Mouse (Mus musculus) Patski (cell line): ENCODE measurements at regions not wholly inside any gene's neighbourhood (a gene's known extent, or its start where the extent isn't known, plus 50 kb on each side); places are given as distances from the start of the nearest gene placed in this dataset.
A peak's percentile ranks its signal among the peaks of the same experiment; 100 is the strongest.

Experiments
- ATAC-seq: fragments of 100-300 bp; one replicate; pipeline ENCODE4 v1.8.0; 2021
- CTCF ChIA-PET: fragments of 350-600 bp; sonication (Branson Sonifier 250); formaldehyde crosslinking; loops from one replicate; lab custom pipeline; 2022; ENCODE audit warnings: inconsistent platforms; lab: Charles Lee
- POLR2A ChIA-PET: fragments of 350-600 bp; sonication (Branson Sonifier 250); formaldehyde crosslinking; loops from one replicate; lab custom pipeline; 2022; ENCODE audit warnings: antibody characterized with exemption, inconsistent platforms; lab: Charles Lee
- DNase-seq: peaks from one replicate; pipeline ENCODE4 v3.0.0-alpha.2; 2011; ENCODE audit warnings: low read depth, low spot score
- H3K27me3 ChIP-seq: fragments of 371-371 bp; one replicate; pipeline ENCODE4 v1.5.1; 2021
- CTCF ChIP-seq: fragments of 100-300 bp; IDR thresholded peaks from one replicate; pipeline ENCODE4 v1.5.1; 2021
- in situ Hi-C: fragments of 300-500 bp; cut with MboI; formaldehyde crosslinking; loops from 3 replicates; pipeline ENCODE4 v1.11.1; 2018; ENCODE audit warnings: low pct_unique_long_range_greater_than_20kb, mixed read lengths

DNA sequence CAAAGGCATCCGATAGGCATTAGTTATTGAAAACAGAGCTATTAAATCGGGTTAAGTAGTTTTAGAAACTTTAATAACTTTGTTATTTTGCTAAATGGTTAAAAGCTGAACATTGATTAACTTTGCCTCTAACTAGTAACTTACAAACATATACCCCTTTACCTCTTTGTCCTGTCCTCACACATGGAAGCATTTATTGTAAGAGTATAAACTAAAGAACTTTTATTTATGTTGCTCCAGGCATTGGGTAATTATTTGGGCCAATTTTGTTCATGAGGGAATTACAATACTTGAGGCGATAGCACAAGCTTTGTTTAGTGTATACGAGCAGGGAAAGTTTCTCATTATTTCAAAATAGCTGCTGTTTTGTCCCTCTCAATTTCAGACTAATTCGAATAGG is 328.4 kb upstream of the Gm9008 start:
- ChIA-PET POLR2A (no interaction called here), CTCF (no interaction called here)
- DNase-seq: no peak
- TF ChIP-seq CTCF: no peak
- in situ Hi-C loops: no loop called here
- no peaks in the 10 kb centered on the region for H3K27me3 ChIP-seq
- no peak for ATAC-seq

- in situ Hi-C loops: no loop called here
- ChIA-PET POLR2A (no interaction called here), CTCF (no interaction called here)
- ATAC-seq (peak; percentile 57), DNase-seq (no peak)
- H3K27me3 ChIP-seq: no peaks in the 10 kb centered on the region
- TF ChIP-seq CTCF: no peak
Observed at GRCm38 (mm10) chr6:76802969-76803368, 305.4 kb upstream of the Gm9008 start.

DNA sequence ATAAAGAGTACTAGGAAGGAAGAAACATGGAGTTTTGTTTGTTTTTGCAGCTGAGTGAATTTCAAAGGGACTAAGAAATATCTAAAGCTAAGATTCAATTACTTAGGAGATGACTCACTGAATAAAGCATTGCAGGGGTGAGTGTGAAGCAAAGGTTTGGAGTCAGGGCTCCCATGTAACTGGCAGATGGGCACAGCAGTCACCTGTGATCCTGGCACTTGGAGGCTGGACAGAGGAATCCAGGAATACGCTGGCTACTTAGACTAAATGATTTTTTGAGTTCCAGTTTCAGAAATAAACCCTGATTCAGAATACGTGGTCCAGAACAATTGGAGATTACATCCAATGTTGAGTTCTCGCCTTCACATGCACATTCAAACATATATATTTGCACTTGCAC is 282.6 kb upstream of the Gm9008 start:
- ATAC-seq: no peak
- no peak for TF ChIP-seq CTCF
- in situ Hi-C loops: no loop called here
- no peaks in the 10 kb centered on the region for H3K27me3 ChIP-seq
- CTCF ChIA-PET: interaction anchor here (1.0 kb wide), 1 partner anchor 9 kb away, joined by 3 read pairs; no protein-coding TSS in a partner anchor
- no peak for DNase-seq
- POLR2A ChIA-PET: no interaction called here

- in situ Hi-C loops: no loop called here
- no peak for TF ChIP-seq CTCF
- no peak for ATAC-seq
- no peaks in the 10 kb centered on the region for H3K27me3 ChIP-seq
- ChIA-PET CTCF (no interaction called here), POLR2A (no interaction called here)
- no peak for DNase-seq
Observed at GRCm38 (mm10) chr6:76778201-76778600, 280.6 kb upstream of the Gm9008 start.

DNA sequence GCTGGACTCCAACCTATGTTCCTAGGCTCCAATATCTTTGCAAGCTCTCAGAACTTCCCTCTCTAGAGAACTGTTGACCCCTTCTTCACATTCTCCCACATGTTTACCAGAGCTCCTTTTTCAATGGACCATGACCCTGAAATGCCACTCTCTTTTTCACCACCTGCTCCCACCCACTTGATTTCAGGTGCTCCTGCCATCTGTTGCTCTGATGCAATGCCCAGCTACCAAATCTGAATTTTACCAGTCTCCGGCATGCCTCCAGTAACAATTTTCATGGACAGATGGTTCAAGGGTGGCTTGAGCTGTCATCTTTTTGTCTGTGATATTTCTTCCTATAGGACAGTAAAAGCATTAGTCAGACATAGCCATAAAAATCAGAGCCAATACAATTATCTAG is 279.5 kb upstream of the Gm9008 start:
- no peak for ATAC-seq
- POLR2A ChIA-PET: no interaction called here
- CTCF ChIA-PET: no interaction called here
- in situ Hi-C loops: no loop called here
- TF ChIP-seq CTCF: no peak
- DNase-seq: no peak
- H3K27me3 ChIP-seq: no peaks in the 10 kb centered on the region

- in situ Hi-C loops: no loop called here
- no peaks in the 10 kb centered on the region for H3K27me3 ChIP-seq
- POLR2A ChIA-PET: no interaction called here
- DNase-seq: no peak
- ATAC-seq: no peak
- TF ChIP-seq CTCF: no peak
- CTCF ChIA-PET: interaction anchor here (1.3 kb wide), 1 partner anchor 22 kb away, joined by 3 read pairs; no protein-coding TSS in a partner anchor
Observed at GRCm38 (mm10) chr6:76763852-76764251, 266.3 kb upstream of the Gm9008 start.

DNA sequence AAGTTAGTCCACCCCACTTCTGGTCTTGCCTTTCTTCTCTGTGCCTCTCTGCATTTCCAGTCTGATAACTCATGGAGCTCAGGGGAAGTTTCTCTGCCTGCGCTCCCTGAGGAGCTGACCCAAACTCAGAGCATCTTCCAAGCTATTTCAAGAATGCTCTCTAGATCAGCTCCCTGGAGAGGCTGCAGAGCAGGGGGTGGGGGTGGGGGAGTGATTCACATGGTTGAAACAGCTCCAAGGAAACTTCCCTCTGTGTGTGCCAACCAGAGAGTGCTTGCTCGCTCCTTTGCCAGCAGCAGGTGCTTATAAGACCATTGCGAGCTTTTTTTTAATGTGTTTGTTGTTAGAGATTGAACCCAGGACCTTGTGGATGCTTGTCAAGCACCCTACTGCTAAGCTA is 257.3 kb upstream of the Gm9008 start:
- CTCF ChIA-PET: interaction anchor here (2.4 kb wide), 1 partner anchor 11 kb away, joined by 8 read pairs; no protein-coding TSS in a partner anchor
- TF ChIP-seq CTCF: no peak
- peak; percentile 54 for DNase-seq
- POLR2A ChIA-PET: no interaction called here
- in situ Hi-C loops: no loop called here
- peak; percentile 97 for ATAC-seq
- H3K27me3 ChIP-seq: no peaks in the 10 kb centered on the region
